In genomic region chr17:69382511-69383100, GRCm38 (mm10) we compare ENCODE assay signal across 8 mouse cellular contexts. TPM values are rescaled to one million over a fixed set of nuclear protein-coding genes. Genes with fewer than 3 reads are reported as not detected.
A peak's percentile ranks its signal among the peaks of the same experiment; 100 is the strongest.
DNase-seq lines count a peak whose midpoint lies in the region; ATAC-seq and TF ChIP-seq lines count a peak whose summit lies in the region.

Zbtb14 (plus strand) TSS chr17:69383050.

- peak; percentile 37 for TF ChIP-seq CTCF in liver, embryonic 14.5 days (IDR thresholded peaks at IDR 0.05; ENCODE audit: low read depth)
- TF ChIP-seq CTCF in stomach, postnatal 0 days (IDR thresholded peaks at IDR 0.05; ENCODE audit: low read depth) = peak; percentile 62

- peak within 1 kb of the TSS; percentile 100 for H3K27ac ChIP-seq in forebrain, embryonic 10.5 days
- H3K27ac ChIP-seq in heart, embryonic 15.5 days = peak within 1 kb of the TSS; percentile 100
- peak within 1 kb of the TSS; percentile 94 for H3K27ac ChIP-seq in liver, embryonic 14.5 days
- peak within 1 kb of the TSS; percentile 99 for H3K27ac ChIP-seq in neural tube, embryonic 11.5 days (ENCODE audit: low read depth, low read length)
- peak within 1 kb of the TSS; percentile 99 for H3K27ac ChIP-seq in stomach, postnatal 0 days (replicated peaks)

- peak; percentile 92 for ATAC-seq in heart, embryonic 15.5 days (replicated peaks; ENCODE audit: insufficient number of reproducible peaks, insufficient read depth, low FRiP score, low read depth)
- peak; percentile 88 for ATAC-seq in liver, embryonic 14.5 days (ENCODE audit: insufficient read depth)
- ATAC-seq in neural tube, embryonic 11.5 days (ENCODE audit: insufficient read depth, low FRiP score, low TSS enrichment) = peak; percentile 87
- ATAC-seq in stomach, postnatal 0 days (ENCODE audit: low FRiP score, low TSS enrichment) = peak; percentile 96

- under 1% methylated on average over 51 of the region's 72 CpGs for WGBS in forebrain, embryonic 10.5 days
- WGBS in heart, embryonic 15.5 days = under 1% methylated on average over 59 of the region's 72 CpGs
- under 1% methylated on average over 61 of the region's 72 CpGs for WGBS in liver, embryonic 14.5 days (ENCODE audit: insufficient replicate concordance)
- under 1% methylated on average over 24 of the region's 72 CpGs for WGBS in neural tube, embryonic 11.5 days
- 0% methylated on average over 22 of the region's 72 CpGs for WGBS in stomach, postnatal 0 days

- H3K4me2 ChIP-seq in heart, embryonic 15.5 days = peak within 1 kb of the TSS; percentile 81
- peak within 1 kb of the TSS; percentile 98 for H3K4me2 ChIP-seq in liver, embryonic 14.5 days (ENCODE audit: low read depth)
- peak within 1 kb of the TSS; percentile 86 for H3K4me2 ChIP-seq in neural tube, embryonic 11.5 days (ENCODE audit: low read depth)
- peak within 1 kb of the TSS; percentile 77 for H3K4me2 ChIP-seq in stomach, postnatal 0 days (replicated peaks; ENCODE audit: low read depth)

- peaks cover 23% of the 10 kb centered on the region for H3K4me1 ChIP-seq in forebrain, embryonic 10.5 days
- peaks cover 16% of the 10 kb centered on the region for H3K4me1 ChIP-seq in heart, embryonic 15.5 days (replicated peaks)
- H3K4me1 ChIP-seq in liver, embryonic 14.5 days (replicated peaks; ENCODE audit: control insufficient read depth in 2 of 2, insufficient read depth in 2 of 2, low read length in 1 of 2) = peaks cover 7 to 13% of the 10 kb centered on the region in 2 experiments
- H3K4me1 ChIP-seq in neural tube, embryonic 11.5 days (ENCODE audit: control insufficient read depth, insufficient read depth, low read length) = peaks cover 5% of the 10 kb centered on the region; the same call in 1 of the 2 replicates
- peaks cover 4% of the 10 kb centered on the region for H3K4me1 ChIP-seq in stomach, postnatal 0 days (replicated peaks; ENCODE audit: control insufficient read depth, insufficient read depth)

- TF ChIP-seq EP300 in liver, embryonic 14.5 days (IDR thresholded peaks at IDR 0.05; ENCODE audit: low read depth) = no peak
- TF ChIP-seq EP300 in stomach, postnatal 0 days (optimal IDR thresholded peaks at IDR 0.05) = no peak

- no peaks in the 10 kb centered on the region for H3K9me3 ChIP-seq in forebrain, embryonic 10.5 days
- no peaks in the 10 kb centered on the region for H3K9me3 ChIP-seq in heart, embryonic 15.5 days (replicated peaks)
- H3K9me3 ChIP-seq in liver, embryonic 14.5 days (ENCODE audit: control insufficient read depth, low read length) = no peaks in the 10 kb centered on the region
- H3K9me3 ChIP-seq in neural tube, embryonic 11.5 days (ENCODE audit: control insufficient read depth, low read length) = no peaks in the 10 kb centered on the region
- H3K9me3 ChIP-seq in stomach, postnatal 0 days (ENCODE audit: control insufficient read depth, low read length) = no peaks in the 10 kb centered on the region

- peak within 1 kb of the TSS; percentile 88 for H3K4me3 ChIP-seq in forebrain, embryonic 10.5 days
- peak within 1 kb of the TSS; percentile 96 for H3K4me3 ChIP-seq in heart, embryonic 15.5 days
- H3K4me3 ChIP-seq in liver, embryonic 14.5 days (ENCODE audit: insufficient read depth in 1 of 2, low read depth in 2 of 2, low read length in 2 of 2) = peak within 1 kb of the TSS; percentile 76 to 96
- peak within 1 kb of the TSS; percentile 85 for H3K4me3 ChIP-seq in neural tube, embryonic 11.5 days (ENCODE audit: low read depth, low read length)
- peak within 1 kb of the TSS; percentile 86 for H3K4me3 ChIP-seq in stomach, postnatal 0 days (ENCODE audit: low read depth, low read length)

- peak; percentile 74 to 80 for DNase-seq in CD8-positive naive resting alpha-beta T cell, adult 2 months (ENCODE audit: low read depth in 2 of 2, low spot score in 2 of 2)
- peak; percentile 88 for DNase-seq in c-Kit-positive CD71-negative TER-119-negative erythroid progenitor cells, embryonic 14.5 days (ENCODE audit: low read depth)
- peak; percentile 92 for DNase-seq in forebrain, embryonic 10.5 days (ENCODE audit: extremely low spot score, low spot score)
- DNase-seq in kidney, postnatal 25 days = peak; percentile 93 to 98
- DNase-seq in liver, embryonic 14.5 days (ENCODE audit: low read depth in 3 of 3, low spot score in 3 of 3) = peak; percentile 88 to 90 (median 88)
- DNase-seq in neural tube, embryonic 11.5 days (ENCODE audit: low spot score) = peak; percentile 93
- DNase-seq in stomach, postnatal 0 days (ENCODE audit: low spot score) = peak; percentile 97

- H3K27me3 ChIP-seq in forebrain, embryonic 10.5 days (ENCODE audit: poor library complexity, severe bottlenecking) = no peaks in the 10 kb centered on the region
- H3K27me3 ChIP-seq in heart, embryonic 15.5 days = no peaks in the 10 kb centered on the region
- no peaks in the 10 kb centered on the region for H3K27me3 ChIP-seq in liver, embryonic 14.5 days (ENCODE audit: control insufficient read depth, insufficient read depth, low read length)
- no peaks in the 10 kb centered on the region for H3K27me3 ChIP-seq in neural tube, embryonic 11.5 days (ENCODE audit: control insufficient read depth, insufficient read depth, low read length)
- no peaks in the 10 kb centered on the region for H3K27me3 ChIP-seq in stomach, postnatal 0 days (ENCODE audit: control insufficient read depth, insufficient read depth, low read length)

- H3K9ac ChIP-seq in heart, embryonic 15.5 days = peak within 1 kb of the TSS; percentile 93
- H3K9ac ChIP-seq in liver, embryonic 14.5 days (replicated peaks) = peak within 1 kb of the TSS; percentile 98
- H3K9ac ChIP-seq in neural tube, embryonic 11.5 days (ENCODE audit: low read length) = peak within 1 kb of the TSS; percentile 97
- H3K9ac ChIP-seq in stomach, postnatal 0 days (ENCODE audit: low read length) = peak within 1 kb of the TSS; percentile 94

- peaks cover 21% of the 10 kb centered on the region for H3K36me3 ChIP-seq in forebrain, embryonic 10.5 days (replicated peaks)
- peaks cover 10% of the 10 kb centered on the region for H3K36me3 ChIP-seq in heart, embryonic 15.5 days
- H3K36me3 ChIP-seq in liver, embryonic 14.5 days (replicated peaks; ENCODE audit: control insufficient read depth, insufficient read depth, low read depth) = peaks cover 9% of the 10 kb centered on the region
- H3K36me3 ChIP-seq in neural tube, embryonic 11.5 days (ENCODE audit: control insufficient read depth, insufficient read depth, low read length) = no peaks in the 10 kb centered on the region
- peaks cover 2% of the 10 kb centered on the region; the same call in 1 of the 2 replicates for H3K36me3 ChIP-seq in stomach, postnatal 0 days (ENCODE audit: control insufficient read depth, insufficient read depth, low read length)

RNA-seq across cellular contexts. Expression of gene Zbtb14, which starts in this region (rescaled TPM):
- 34.4 and 36.2 TPM in 2 replicates for polyA plus RNA-seq in forebrain, embryonic 10.5 days (2016; fragmentation: Nextera tagmentation; extraction: Ambion mirVana)
- 13.6 and 14.4 TPM in 2 replicates for polyA plus RNA-seq in heart, embryonic 15.5 days (2015; fragmentation: Nextera tagmentation; extraction: Ambion mirVana)
- polyA plus RNA-seq in liver, embryonic 14.5 days (2012; rRNA removed) = 4.1 and 5.3 TPM in 2 replicates
- polyA plus RNA-seq in liver, embryonic 14.5 days (2014; fragmentation: Nextera tagmentation; extraction: Ambion mirVana) = 7.6 and 7.8 TPM in 2 replicates
- 29.2 and 29.7 TPM in 2 replicates for polyA plus RNA-seq in neural tube, embryonic 11.5 days (2014; fragmentation: Nextera tagmentation; extraction: Ambion mirVana)
- 8.7 and 9.0 TPM in 2 replicates for polyA plus RNA-seq in stomach, postnatal 0 days (2015; fragmentation: Nextera tagmentation; extraction: Ambion mirVana)

Comparison
In these comparisons a context has a peak if more than half of its experiments do, and no peak if none do; other contexts are left out.
1. Peak in every context shown above with its lines: DNase-seq, ATAC-seq, H3K4me3 ChIP-seq and H3K27ac ChIP-seq.